Mouse (Mus musculus) frontal cortex, adult 2 months (tissue): Measurements from ENCODE around the gene Mroh2a. TPM values are rescaled to one million over a fixed set of nuclear protein-coding genes. Genes with fewer than 3 reads are reported as not detected.
A peak's percentile ranks its signal among the peaks of the same experiment; 100 is the strongest.

ENCODE experiments used
- DNase-seq, 2 experiments: peaks; one replicate each; pipeline ENCODE4 v3.0.0; 2022; ENCODE audit warnings: low spot score in 1 of 2; ENCODE audit errors: extremely low spot score in 1 of 2
- polyA plus RNA-seq: library from polyadenylated mRNA; depleted of rRNA; stranded (reverse); fragments of >200 nt; gene quantifications from 2 replicates; pipeline ENCODE4 v1.2.3, GENCODE M21; 2012; rRNA removed

Mroh2a gene
- 0.02 and 0.19 TPM in 2 replicates for polyA plus RNA-seq

DNA sequence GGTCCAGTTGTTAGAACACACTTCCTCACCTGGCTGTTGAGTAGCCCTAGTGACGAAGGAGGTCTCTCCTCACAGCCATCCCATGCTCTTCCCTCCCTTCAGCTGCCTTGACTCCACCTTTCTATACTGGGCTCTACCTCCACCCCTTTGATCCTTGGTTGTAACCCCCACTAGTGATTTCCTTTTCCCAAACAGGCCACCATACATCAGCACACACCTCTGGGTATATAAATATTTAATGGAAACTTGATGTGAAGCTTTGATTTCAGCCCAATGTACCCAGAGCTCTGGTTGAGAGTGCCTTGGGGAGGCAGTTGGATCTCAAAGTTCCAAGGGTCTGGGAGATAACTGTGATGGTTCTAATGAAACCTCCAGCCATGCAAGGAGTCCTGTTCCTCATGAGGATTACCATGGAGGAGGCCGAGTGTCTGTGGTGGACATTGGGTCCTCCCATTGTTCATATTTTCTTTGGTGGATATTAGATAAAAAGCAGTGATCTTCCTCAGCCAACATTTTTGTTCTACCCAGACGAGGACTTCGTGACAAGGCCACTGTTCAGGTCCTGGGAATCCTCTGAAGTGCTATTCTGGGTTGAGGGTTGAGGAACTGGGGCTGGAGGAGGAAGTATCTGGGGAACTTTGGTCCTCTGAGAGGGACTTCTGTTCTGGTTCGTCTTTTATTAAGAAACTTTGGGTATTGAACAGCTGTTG is at the start of gene Mroh2a:
Gene Mroh2a, plus strand, starts transcription at position 317 of the 710 bp plus-strand sequence.
- DNase-seq = no peak

DNA sequence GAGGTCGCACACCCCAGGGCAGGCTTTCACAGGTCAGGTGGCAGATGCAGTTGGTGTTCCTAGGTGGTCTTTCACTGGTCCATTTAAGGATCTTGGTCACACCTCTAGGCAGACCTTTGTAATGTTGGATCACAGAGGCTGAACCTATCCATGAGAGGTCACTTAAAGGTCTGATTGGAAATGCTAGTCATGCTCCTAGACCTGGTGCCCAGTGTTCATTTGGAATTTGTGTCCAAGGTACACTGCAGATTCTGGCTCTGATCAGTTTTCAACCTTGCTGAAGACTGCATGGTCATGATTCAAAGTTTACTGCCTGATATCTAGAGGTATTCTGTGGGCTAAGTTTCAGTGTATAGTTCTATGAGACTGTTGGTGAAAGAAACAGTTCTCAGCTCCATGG is 47.1 kb upstream of the Mroh2a start:
- DNase-seq = no peak

DNA sequence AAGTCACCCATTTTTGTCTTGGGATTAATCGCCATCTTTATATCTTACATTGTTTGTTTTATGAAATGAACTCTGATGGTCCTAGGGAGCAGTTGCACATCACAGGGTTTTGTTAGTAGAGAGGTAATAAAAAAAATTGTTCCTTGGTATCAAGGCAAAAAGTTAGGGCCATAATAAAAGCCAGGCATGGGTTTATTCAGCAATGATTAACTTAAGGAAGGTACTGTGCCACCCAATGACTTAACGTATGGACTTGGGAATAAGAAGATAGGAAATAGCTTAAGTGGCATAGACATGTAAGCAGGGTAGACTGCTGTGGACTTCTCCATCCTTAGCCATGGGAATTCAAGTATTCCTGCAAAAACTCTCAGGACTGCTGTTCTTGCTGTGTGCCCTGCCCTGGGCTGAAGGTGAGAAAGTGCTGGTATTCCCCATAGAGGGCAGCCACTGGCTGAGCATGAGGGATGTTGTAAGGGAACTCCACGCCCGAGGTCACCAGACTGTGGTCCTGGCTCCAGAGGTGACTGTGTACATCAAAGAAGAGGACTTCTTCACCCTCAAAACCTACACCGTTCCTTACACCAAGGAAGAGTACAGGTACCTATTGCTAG is 40.4 kb upstream of the Mroh2a start:
- DNase-seq = no peak

DNA sequence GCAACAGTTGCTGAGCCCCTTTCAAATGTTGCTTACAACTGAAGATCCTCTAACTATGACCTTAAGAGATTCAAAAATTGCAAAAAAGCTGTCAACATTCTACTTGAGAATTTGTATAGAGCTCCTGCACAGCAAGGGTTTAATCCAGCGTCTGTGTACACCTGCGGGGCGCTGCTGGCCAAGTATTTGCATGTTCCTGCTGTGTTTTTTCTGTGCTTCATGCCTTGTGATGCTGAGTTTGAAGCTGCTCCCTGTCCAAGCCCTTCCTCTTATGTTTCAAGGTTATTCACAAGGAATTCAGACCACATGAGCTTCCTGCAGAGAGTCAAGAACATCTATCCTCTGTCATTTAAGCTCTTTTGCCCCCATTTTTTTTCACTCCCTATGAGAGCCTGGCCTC is 34.6 kb upstream of the Mroh2a start:
- no peak for DNase-seq

DNA sequence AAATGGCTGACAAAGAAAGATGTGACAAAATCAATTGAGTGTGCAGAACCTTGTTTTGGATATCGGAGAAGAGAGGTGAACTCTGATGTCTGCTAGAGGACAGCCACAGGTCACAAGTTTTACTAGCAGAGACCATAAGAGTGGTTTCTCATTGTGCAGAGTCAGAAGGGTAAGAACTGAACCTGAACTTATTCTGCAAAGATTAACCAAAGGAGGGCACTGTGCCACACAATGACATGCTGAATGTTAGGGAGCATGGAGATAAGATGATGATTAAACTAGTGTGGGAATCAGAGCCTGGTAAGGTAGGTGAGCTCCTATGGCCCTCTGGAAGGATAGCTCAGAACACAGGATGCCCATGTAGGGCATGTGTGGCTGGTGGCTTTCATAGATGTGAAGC is 31.1 kb upstream of the Mroh2a start:
- no peak for DNase-seq

DNA sequence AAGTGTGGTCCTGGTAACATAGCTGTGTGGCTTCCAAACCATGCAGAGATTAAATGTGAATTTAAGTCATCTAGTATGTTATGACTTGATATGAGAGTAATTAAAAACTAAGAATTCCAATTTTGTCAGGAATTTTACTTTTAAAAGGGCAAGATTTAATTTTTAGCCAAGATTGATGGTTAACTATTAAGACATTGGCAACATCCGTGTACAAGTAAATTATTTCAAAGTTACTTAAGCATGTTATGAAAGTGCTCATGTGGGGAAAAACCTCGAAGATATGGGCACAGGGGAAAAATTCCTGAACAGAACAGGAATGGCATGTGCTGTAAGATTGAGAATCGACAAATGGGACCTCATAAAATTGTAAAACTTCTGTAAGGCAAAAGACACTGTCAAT is 29.3 kb upstream of the Mroh2a start:
- DNase-seq = no peak

DNA sequence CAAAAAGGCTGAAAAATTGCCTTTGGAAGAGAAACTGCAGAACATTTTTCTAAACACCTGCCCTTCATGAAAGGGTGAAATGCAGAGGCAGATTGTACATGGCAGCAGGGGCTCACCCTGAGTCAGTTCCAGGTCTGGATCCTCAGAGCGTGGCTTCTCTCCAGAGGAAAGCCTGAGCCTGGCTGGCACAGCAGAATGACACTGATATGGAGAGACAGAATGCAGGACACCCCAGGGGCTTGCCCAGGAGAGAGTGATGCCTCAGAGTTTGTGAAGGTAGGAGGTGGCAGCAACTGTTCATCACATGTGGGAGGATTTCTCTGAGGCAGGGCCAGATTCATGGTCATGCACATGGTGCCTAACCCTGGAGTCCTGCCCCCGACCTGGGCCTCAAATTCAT is 26.8 kb upstream of the Mroh2a start:
- no peak for DNase-seq

DNA sequence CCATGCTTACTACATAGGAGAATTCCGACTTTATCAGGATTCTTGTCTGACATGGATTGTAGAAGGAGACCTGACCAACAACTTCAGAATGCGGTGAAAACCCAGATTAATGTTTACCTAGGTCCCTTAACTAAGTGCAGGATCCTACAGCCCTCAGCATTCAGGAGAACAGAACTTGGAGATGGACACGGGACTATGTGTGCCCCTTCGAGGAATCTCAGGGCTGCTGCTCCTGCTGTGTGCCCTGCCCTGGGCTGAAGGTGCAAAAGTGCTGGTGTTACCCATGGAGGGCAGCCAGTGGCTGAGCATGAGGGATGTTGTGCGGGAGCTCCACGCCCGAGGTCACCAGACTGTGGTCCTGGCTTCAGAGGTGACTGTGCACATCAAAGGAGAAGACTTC is 26.3 kb upstream of the Mroh2a start, which contains the start of gene Ugt1a2:
Gene Ugt1a2, plus strand, starts transcription at position 146 of the 400 bp plus-strand sequence.
- no peak for DNase-seq

DNA sequence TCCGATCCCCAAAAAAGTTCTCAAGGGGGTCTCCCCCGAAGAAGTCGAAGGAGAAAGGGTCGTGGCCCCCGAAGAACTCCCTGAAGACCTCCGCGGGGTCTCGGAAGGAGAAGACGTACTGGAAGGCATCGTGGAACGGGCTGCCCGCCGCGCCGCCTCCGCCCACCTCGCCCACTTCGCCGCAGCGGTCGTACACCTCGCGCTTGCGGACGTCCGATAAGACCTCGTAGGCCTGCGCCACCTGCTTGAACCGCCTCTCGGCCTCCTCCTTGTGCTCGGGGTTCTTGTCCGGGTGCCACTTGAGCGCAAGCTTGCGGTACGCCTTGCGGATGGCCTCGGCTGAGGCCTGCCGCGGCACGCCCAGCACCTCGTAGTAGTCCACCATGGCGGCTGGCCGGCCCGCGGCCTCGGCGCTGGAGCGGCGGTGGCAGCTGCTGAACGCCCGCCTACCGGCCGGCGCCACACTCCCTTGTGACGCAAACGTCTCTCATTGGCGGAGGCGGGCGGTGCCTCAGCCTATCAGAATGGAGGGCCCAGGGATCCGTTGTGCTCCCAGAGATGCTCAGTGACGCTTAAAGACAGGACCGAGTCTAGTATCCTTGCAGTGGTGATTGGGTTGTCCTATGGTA is 21.4 kb upstream of the Mroh2a start, which contains the start of gene Dnajb3:
Gene Dnajb3, minus strand, starts transcription at position 489 of the 629 bp plus-strand sequence.
- peak; percentile 70 to 86 for DNase-seq

DNA sequence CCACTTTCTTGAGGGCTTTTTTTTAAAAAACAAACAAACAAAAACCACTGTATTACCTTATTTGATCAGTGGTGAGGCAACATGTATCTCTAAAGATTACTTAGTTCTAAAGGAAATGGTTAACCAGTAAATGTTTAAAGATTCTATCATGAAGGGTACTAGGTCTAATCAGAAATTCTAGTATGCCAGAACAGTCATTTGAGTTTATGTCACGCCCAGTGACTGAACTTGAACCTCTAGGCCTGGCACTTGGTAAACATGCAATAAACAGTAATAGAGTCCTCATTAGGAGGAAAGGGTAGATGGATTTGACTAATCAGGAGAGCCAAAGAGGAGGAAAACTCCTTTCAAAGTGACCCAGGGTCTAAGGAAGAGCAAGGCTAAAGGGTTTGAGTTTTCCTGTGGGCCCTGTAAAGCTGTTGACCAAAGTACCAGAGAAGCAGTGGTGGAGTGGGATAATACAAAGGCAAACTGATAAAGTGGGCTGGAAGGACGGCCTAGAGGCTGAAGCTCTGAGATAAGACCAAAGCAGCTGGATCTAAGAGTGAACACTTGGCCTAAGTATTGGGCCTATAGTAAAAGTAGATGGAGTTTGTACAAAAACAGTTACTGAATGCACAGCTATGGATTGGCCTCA is 19.8 kb upstream of the Mroh2a start:
- no peak for DNase-seq

DNA sequence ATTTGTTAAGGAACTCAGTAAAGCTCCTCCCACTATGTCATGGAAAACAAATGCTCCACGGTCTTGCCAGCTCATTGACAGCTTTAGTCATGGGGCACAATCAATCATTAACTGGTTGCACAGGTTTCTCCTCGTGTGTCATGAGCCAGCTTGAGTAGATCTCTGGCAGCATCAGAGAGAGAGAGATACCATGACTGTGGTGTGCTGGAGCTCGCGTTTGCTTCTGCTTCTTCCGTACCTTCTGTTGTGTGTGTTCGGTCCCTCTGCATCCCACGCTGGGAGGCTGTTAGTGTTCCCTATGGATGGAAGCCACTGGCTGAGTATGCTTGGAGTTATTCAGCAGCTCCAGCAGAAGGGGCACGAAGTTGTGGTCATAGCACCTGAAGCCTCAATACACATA is 15.0 kb upstream of the Mroh2a start, which contains the start of gene Ugt1a1:
Gene Ugt1a1, plus strand, starts transcription at position 148 of the 400 bp plus-strand sequence.
- DNase-seq = no peak

DNA sequence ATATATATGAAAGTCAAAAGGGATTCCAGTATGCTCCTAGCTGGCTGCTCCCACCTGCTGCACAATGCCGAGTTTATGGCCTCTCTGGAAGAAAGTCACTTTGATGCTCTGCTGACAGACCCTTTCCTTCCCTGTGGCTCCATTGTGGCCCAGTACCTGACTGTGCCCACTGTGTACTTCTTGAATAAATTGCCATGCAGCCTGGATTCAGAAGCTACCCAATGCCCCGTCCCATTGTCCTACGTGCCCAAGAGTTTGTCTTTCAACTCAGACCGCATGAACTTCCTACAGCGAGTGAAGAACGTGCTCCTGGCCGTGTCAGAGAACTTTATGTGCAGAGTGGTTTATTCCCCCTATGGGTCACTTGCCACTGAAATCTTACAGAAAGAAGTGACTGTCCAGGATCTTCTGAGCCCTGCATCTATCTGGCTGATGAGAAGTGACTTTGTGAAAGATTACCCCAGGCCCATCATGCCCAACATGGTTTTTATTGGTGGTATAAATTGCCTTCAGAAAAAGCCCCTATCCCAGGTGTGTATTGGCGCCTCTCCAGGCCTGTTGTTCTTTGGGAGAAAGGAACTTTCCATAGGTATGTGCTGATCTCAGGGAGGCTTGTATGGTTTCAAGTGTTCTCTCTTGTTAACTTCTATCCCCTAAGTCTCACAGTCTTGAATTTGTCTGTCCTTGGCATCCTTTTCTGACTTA is 14.3 kb upstream of the Mroh2a start:
- DNase-seq = no peak

DNA sequence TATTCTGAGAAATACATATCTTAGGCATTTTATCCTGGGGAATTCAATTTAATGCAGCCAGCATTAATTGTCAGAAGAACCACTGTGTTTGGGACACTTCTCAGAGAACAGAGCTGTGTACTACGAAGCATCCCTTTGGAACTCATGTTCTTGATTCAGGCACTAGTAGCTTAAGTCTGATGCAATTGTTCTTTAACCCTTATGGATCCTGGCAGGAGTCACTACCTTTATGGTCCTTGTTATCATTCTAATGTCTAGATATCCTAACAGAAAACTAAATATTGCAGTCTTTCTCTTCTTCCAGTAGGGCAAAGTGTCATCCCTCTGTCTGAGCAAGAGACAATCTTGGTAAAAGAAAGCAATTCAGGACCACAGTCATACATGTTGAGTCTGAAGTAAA is 13.7 kb upstream of the Mroh2a start:
- DNase-seq = no peak

DNA sequence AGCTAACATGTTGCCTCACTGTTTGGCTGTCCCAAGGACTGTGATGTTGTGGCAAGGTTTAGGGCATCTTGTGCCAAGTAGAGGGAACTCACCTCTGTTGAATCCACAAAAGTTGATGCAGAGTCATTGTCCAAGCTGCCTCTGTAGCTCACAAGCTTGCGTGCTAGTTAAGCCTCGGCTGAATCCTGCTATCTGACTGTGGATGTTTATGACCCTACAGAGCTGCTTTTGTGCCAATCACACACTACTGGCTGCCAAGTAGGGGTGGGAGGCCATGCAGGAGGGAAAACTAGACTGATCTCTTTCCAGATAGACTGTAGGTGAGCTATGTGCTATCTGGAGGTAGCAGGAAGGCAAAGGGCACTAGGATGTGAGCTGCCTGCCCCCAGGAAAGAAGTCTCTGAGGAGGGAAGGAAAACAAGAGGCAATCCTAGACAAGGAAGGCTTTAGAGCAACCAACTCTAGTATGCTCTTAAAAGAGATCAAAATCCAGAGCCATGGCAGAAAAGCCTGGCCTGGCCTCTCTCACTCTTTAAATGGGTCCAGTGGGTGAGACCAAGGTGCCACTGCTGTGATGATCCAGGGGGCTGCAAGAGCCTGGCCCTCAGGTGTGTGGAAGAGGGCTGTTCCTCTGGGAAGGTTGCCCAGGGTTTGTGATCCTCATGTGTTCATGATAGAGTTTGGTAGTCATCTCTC is 12.9 kb upstream of the Mroh2a start:
- DNase-seq = no peak

DNA sequence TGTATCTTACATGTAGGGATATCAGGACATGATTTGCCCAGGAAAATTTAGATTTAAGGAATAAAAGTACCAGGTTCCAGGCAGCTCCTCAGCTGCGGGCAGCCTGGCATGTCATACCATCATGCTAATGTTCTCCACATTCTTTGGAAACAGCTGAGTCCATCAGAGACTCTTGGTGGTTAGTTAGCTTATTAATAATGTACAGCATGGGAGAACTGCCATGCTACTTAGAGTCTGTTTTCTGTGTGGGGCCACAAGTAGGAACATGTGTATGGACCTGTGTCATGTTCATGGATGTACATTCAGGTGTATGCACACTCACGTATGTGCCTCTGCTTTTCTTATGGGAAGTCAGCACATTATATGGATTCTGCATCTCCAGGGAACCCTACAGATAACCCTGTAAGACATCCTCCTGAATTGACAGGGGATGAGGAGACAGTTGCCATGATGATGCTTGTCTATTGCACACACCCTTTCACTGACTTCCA is 12.3 kb upstream of the Mroh2a start:
- DNase-seq = no peak

DNA sequence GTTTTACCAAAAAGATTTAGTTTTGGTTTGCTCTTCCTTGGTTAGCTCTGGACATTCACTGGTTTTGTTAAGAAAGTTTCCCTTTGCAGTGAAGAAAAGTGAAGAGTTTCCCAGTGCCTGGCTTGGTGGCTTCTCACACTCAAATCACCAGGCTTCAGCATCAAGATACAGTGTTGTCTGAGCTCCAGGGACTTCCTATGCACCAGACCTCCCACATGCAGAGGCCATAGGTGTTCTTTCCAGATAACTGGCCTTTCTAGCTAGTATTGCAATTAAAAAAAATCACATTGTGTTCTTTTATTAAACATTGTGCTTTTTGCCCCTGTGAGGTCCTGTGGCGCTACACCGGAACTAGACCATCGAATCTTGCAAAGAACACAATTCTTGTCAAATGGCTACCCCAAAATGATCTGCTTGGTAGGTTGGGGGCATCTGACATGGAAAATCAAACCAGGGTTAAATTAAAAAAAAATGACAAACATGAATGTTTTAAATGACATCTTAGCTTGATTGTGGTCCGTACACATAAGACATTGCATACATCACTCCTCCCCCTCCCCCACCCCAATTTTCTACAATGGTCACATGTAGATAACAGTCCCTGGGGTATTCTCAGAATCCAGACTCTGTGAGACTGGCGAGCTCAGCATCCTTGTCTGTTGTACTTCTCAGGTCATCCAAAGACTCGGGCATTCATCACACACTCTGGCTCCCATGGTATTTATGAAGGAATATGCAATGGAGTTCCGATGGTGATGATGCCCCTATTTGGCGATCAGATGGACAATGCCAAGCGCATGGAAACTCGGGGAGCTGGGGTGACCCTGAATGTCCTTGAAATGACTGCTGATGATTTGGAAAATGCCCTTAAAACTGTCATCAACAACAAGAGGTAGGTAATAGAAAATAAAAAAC is 11.1 kb upstream of the Mroh2a start:
- no peak for DNase-seq

DNA sequence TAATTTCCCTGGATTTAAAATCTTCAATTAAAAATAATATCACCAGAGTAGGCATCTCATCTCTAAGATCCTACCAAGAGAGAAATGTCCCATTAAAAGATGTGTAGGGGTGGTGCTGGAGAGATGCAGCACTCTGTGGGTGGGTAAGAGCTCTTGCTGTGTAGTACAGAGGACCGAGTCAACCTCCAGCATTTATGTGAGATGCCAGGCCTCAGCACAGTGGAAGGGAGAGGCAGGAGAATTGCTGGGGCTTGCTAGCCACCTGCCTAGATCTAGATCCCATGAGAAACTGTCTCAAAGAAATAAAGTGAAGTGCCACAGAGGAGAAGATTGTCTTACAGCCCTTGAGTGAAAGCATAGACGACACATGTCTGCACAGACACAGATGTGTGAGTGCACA is 10.2 kb upstream of the Mroh2a start:
- no peak for DNase-seq

DNA sequence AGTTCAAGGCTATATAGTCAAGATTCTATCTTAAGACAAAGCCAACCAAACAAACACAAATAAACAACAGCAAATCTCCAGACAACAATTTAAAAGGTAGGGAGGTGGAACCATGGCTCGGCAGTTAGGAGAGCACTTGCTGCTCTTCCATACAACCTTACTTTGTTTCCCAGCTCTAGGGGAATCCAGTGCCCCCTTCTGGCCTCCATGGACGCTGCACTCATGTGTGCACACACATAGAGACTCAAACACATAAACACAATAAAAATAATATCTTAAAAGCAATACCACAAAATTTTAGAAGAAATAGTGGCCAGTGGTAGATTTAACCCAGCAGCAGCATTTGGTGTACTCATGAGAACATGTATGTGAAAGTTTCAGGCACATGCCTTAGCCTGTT is 9.6 kb upstream of the Mroh2a start:
- DNase-seq = no peak

DNA sequence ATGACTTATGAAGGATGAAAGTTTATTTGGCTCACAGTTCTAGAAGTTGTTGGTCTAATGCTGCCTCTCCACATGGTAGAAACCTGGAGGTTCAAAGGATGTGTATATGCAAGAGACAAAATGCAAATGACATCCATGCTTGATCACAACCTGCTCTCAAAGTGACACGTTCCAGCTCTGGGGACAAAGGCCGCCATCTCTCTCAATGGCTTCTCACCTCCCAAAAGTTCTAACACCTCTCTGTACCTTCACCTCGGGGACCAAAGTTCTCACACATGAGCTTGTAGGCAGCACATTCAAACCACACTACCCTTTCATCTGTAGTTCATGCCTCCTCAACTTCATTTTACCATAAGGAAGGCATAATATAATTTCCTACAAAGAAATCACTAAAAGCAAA is 9.2 kb upstream of the Mroh2a start:
- no peak for DNase-seq
